Mouse (Mus musculus) CD4-positive, CD25-positive, alpha-beta regulatory T cell, adult 2 months (primary cell): Measurements from ENCODE around the gene Pitpnm1.
A peak's percentile ranks its signal among the peaks of the same experiment; 100 is the strongest.

Experiments used
- DNase-seq: peaks from one replicate; pipeline ENCODE4 v3.0.0-alpha.2; 2012; ENCODE audit warnings: low read depth, low spot score

The Pitpnm1 gene

GRCm38 (mm10) chr19:4154437-4155222 lies 54.8 kb downstream of the Pitpnm1 start:
- peak; percentile 73 for DNase-seq

DNA sequence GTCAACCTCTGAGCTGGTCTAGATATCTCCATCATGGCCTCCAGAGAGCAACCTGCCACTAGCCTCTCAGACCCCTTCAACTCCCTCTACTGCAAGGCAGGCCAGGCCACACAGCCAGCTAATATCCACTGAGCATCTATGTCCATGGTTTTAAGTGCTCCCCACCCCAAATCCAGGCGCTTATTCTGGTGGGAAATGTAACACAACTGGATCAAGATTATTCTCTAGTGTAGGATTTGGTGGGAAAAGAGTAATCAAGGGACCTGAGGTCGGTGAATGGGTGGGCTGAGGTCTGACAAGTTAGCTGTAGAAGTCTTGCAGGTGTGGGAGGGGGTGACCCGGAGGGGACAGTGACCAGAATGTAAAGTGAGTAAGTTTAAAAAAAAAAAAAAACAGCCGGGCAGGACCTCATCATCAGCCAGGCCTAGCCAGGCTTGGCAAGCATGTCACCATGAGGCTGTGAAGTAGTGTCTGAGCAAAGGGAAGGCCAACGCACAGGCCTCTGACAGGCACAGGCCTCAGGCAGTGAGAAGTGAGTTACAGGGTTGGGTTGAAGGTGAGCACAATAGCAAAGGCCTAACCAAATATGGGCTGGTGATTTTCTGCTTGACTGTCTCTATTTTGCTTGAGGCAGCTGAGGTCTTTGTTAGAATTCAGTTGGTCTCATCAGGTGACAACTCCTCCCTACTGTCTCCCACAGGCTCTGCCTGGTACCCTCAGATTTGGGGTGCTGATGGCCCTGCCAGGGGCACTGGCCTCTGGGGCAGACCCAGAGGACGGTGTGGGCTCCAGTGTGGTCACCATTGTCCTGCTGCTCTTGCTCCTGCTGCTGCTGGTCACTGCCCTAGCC lies 55.6 kb downstream of the Pitpnm1 start:
- peak; percentile 55 for DNase-seq

- DNase-seq = peak; percentile 30
Observed at GRCm38 (mm10) chr19:4156073-4156579, 56.3 kb downstream of the Pitpnm1 start.

GRCm38 (mm10) chr19:4156771-4157170 lies 57.0 kb downstream of the Pitpnm1 start:
- no peak for DNase-seq

DNA sequence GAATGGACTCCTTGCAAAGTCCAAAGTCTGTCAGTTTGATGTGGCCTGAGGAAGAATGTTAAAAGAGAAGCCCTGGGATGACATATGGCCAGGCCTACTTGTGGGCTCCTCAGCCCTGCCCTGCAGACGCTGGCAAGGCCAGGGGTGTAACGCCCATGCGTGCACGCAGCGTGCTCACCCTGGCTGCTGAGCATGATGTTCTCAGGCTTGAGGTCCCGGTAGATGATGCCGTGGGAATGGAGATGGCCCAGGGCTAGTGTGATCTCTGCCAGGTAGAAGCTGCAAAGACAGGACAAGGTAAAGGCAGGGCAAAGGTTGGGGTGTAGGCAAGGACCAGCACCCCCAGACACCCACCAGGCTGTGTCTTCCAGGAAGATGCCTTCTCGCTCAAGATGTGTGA lies 59.3 kb downstream of the Pitpnm1 start:
- no peak for DNase-seq

DNA sequence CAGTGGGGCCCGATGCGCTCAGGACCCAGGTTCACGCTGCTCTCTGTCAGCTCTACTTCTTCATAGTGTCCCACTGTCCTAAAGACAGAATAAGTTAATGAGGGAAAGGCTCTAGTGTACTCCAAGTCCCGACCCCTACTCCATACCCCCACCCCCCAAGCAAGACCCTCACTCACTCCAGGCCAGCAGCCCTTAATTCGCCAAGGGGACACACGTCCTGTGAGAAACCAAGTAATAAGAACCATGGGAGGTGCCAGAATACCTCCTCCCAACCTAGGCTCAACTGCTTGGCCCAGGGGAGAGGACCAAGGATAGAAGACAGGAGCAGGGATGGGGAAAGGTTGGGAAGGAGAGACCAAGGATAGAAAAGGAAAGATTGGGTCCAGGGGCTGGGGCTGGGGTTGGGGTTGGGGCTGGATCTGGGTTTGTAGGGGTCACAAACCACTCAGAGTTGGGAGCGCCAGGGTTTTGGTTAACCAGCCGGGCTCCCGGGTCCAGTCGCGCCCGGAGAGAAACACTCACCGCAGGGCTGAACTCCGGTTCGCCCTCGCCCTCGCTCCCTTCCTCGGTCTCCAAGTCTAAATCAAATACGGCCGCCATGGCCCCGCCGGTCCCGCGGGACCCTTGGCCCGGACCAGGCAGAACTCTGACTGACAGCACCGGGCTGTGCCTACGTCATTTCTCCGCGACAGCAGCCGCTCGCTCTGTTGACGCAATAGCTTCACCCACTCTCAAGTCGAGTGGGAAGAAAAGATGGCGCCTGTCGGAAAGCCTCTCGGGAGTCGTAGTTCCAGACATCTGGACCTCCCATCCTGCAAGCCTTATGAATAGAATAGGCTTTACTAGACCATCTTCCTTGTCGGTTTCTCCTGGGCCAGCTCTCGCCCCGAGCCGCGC lies 63.1 kb downstream of the Pitpnm1 start, which contains the start of gene Rps6kb2:
TSS of gene Rps6kb2 (minus strand) at position 709 of the 897 bp plus-strand sequence.
- peak; percentile 97 for DNase-seq

DNA sequence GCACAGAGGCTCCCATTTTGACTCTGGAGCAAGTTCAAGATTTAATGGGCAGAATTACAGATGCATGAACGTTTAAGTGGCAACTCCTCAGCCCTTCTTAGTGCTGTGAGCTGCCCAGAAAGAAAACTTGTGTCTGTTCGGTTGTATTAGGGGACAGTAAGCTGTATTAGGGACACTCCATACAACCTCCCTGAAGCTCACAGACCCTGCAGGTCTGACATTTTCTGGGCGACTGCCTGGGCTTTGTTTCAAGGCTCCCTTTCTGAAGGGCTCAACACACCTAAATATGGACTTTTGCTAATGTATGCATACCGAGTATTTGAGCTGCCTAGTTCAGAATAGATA lies 63.7 kb downstream of the Pitpnm1 start:
- no peak for DNase-seq
